Mouse (Mus musculus): ENCODE results near the gene Acp7. TPM values are rescaled to one million over a fixed set of nuclear protein-coding genes. Genes with fewer than 3 reads are reported as not detected.

Acp7 gene
- total and polyA plus RNA-seq, 3 experiments = not detected

DNA sequence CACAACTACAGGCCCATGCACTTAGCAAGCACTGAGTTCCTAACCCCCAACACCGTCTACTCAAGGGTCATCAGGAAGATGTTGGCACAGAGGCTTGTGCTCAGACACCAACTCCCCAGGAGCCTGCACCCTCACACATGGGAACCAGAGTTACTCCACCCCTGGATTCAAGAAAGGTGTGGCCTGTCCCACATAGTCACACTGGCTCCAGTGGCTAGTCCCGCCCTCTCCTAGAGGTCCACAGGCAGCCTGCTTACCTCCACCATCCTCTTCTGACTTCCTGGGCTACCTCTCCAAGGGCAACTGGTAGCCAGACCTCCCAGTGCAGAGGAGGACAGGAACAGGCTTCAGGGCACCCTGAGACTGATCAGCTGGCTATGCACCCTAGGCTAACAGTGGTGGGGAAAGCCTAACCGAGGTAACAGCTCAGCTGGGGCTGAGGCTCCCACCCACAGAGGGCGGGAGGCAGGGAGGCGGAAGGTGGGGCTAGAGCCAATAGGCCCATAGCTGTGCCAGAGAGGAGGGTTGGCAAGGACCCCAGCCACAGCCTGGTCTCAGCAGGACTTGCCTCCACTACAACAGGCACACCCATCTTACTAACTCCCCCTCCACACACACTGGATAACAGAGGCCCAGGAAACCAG lies 54.7 kb downstream of the Acp7 start:
- no peak for DNase-seq

DNA sequence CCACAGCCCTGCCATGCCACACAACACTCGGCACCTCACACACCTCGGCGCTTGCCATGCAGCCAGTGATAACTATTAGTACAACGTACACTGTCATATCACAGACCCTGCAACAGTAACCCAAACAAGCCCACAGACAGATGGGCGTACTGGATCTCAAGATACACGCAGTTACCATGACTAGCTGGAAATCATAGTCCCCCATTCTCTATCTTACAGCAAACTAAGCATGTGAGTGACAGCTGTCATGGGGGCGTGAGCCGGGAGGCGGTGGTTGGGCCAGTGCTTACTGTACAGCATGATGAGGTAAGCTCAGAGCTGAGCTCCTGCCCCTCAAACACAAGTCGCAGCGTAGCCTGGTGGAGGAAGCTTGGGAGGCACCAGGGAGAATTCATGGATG lies 55.5 kb downstream of the Acp7 start:
- no peak for DNase-seq

DNA sequence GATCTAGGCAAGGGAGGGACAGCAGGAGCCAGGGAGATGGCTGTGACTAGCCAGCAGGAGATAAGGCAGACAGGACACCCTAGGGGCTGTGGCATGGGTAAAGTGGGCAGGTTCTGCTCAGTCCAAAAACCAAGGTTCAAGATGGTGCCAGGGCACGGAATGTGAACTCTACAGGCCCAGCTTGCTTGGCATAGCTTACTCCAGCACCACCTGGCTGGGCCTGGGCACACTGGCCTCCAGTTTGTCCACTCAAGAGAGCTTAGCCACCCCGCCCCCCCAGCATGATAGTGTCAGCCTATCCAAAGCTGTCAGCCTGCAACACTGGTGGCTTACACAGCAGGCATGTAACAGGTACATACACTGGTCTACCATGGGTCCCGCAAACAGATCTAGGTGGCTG lies 57.9 kb downstream of the Acp7 start:
- DNase-seq = no peak

DNA sequence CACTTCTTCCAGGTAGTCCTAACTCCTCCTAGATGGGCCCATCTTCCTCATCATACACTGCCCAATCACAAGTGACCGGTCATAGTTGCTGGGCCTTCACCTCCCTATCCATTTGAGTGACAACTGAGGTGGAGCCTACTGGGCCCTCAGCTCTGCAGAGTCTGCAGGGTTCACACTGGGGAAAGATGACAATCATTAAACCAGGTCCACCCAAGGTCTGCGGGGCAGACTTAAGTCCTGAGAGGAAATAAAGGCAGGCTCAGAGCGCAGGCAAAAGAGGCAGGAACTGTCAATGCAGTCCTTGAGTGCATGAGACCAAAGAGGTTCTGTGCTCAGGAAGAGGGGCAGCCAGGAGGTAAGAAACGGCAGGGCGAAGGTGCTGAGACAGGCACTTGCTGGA lies 58.4 kb downstream of the Acp7 start:
- DNase-seq = no peak

DNA sequence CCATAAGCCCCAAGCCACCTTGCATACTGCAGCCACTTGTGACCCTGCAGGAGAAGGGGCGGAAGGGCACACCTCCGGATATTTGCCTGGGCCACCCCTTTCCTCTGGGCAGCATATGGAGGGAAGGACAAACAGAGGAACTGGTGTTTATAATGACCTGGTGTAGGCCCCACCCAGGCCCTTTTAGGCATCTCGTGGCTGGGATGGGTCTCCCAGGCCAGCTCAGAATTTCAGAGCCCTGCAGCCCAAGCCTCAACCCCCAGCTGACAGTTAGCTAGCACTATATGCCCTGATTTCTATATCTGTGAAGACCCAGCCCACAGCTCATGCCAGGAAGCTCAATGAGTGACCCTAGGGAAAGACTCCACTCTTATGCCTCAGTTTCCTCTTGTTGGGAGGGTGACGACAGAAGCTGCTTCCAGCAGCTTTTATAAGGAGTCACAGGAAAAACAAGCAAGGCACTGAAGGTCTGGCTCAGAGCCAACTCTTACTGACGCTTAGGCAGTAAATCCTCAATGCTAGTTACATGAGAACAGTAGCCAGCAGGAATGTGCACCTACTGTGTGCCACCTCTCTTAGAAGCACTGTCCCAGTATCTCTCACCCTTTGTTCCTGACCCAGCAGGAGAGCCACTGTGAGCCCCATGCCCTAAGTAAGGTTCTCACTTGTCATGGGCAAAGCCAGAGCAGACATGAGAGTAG lies 60.0 kb downstream of the Acp7 start:
- DNase-seq = peak; percentile 71

DNA sequence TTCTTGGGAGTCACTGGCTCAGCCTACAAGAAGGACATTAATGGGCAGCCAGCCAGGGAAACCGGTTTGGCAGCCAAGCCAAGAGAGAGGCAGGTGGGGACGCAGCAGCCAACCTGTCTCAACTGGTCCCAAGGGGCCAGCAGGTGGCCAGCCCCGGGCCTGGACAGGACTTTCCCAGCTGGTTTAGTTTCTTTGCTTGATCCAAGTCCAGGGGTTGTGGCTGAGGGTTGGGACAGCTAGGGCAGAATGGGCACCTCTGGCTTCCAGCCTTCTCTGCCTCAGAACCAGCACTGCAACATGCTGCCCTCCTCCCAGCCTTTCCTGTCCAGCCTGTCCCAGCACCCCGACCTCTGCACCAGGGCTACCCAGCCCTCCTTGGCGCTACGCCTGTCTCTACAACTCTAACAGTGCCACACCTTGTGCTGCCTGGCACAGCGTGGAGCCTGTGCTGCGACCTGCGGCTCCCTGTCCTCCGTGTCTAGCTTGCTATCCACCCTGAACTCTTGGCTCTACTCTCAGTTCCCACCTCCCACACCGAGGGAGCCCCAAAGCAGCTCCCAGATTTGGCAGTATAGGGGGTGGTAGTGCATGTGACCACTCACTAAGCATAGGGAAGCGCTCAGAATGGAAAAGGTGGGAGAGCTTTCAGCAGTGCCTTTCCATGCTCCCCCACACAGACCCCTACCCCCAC lies 60.7 kb downstream of the Acp7 start:
- peak; percentile 66 for DNase-seq

DNA sequence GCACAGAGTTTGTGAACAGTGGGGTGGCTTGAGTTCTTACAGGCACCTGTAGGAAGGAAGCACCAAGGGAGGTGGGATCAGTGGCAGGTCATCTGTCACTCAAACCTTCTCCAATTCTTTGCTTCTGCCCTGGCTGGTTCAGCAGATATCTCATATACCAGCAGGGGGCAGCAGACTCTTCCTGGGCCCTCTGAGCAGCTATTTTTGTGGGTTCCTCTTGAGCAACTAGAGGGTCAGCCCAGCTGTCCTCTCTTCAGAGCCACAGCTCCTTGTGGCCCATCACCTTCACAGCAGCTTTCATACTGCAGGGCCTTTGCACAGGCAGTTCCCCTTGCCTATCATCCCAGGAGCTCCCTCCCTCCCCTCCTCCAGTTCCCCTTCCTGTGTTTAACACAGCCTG lies 62.9 kb downstream of the Acp7 start:
- DNase-seq = peak; percentile 58

DNA sequence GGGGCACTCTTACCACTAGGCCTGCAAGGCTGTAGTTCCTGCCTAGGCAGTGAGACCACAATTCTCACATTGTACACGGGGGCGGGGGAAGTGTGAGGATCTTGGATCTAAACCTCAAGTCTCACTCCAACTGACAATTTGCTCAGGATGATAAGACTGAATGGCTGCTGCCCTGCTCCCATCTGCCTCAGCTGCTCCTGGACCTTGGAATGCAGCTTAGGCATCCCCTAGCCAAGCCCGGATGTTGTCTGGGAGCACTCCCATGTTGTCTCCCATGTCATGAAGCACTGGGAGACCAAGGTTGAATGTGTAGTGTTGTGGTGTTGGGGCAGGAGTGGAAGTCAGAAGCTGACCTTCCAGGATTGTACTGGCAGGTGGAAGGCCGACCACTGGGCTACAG lies 63.6 kb downstream of the Acp7 start:
- DNase-seq = no peak

DNA sequence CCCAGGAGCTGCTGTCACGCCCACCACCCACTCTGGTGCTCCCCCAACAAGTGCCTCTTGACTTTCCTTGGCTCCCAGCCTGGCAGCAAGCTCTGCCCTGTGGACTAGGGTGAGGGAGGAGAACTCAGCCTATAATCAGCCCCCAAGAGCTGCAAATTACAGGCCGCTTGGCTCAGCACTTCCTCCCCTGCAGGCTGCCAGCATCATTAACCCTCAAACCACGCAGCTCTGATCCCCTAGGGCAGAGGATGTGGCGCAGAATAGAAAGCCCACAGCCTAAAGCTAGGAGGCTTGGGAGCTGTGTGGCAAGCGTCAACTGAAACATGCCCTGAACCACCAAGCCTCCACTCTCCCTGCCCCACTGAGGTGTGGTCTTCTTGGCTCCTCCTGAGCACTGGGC lies 65.7 kb downstream of the Acp7 start:
- DNase-seq = no peak

DNA sequence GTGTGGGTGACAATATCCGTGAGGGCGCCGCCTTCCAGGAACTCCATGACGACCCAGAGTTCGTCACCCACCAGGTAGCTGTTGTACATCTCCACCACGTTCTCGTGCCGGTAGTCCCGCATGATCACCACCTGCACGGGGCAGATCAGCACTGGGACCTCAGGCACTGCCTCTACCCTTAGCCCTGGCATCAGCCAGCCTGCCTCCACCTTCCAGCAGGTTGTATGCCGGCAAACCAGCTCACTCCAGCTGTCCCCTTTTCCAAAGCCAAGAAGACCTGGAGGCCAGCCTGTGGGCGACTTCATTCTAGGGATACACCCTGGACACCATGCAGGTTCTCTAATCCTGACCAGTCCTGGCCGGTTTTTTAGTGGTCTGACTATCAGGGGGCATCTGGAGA lies 68.2 kb downstream of the Acp7 start:
- no peak for DNase-seq

DNA sequence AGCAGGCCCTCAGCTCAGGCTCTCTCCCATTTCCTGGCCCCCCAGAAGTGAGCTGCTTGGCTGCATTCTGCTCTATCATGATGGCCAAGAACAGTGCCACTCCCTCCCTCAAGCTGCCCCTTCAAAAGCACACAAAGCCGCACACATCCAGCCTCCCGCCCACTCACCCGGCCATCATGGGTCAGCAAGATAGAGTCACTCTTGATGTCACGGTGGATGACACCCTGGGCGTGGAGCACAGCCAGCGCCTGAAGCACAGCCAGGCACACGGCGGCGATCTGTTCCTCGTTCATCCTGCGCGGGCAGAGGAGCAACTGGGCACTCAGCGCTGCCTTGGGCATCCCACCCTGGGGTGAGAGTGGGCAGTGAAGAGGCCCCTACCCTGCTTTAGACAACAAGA lies 68.8 kb downstream of the Acp7 start:
- no peak for DNase-seq

DNA sequence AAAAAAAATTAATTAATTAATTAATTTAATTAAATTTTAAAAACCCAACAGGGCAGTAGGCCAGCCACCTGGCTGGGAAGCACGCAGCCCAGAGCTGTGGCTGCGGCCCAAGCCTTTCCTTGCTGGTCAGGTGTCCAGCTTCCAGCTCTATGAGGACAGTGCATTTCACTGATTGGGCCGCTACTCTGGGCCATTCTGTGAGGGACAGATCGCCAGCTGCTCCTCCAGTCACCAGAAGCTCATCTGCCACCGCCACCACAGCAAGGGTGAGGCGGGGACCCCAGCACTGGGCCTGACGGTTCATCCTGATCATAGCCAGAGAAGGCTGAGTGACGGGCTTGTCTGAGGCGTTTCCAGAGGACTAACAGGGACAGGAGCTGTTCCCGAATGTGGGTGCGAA lies 69.2 kb downstream of the Acp7 start:
- DNase-seq = no peak

DNA sequence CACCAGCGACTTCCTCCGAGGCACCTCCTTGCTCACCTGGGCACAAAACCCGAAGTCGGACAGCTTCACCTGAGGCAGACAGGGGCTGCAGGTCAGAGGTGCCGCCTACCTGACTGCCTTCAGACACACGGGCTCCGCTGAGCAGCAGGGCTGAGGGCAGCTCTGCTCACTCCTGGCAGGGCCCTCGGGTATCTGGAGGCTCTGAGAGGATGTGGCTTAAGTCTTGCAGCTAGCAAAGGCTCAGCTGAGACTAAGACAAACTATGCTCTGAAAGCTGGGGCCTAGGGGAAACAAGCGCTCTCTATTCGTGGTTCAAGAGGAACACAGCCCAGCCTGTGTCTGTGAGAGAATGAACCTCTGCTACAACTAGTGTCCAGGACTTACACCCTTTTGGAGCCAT lies 70.3 kb downstream of the Acp7 start:
- DNase-seq = no peak

DNA sequence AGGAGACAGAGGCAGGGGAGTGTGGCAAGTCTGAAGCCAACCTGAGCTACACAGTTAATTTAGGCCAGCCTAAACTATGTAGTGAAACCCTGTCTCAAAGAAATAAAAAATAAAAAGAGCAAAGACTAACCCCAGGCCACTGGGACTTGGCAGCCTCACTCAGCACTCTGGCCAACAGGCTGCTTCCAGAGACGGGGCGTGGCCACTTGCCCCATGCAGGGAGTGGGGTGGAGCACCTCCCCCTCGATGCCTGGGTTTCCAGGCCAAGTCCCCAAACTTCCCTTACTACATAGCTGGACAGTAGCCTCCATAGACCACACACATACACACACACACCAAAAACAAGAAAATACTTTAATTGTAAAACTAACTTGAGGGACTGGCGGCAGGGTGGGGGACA lies 72.6 kb downstream of the Acp7 start:
- peak; percentile 68 for DNase-seq

DNA sequence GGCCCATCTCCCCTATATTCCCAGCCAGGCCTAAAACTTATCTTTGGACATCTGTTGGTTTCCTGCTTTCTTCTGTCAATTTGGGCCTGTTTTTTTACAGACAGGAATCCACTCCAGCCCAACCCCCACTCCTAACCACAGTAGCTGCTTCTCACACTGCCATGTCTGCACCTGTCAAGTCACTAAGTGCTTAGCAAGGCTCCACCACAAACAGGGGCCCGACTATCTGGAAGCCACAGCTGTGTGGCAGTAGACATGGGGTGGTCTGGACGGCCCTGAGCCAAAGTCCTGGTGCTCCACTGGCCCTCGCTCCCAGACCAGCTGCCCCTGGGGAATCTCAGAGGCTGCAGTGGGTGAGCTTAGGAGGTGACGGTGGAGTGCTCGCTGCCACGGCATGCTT lies 73.4 kb downstream of the Acp7 start:
- no peak for DNase-seq

Small RNA genes within 50 kb of the gene (microRNA-seq; reads per million reads assigned to microRNA genes)
- gene Mir7049 = 0.44 to 1.7 reads per million in 2 experiments

Other genes starting within 250 kb of the Acp7 start
- gene Med29, start 238.6 kb downstream of the Acp7 start, total RNA-seq (2021) = 10 to 100 TPM; 39.6 to 49.7 TPM
- 72.1 and 88.5 TPM in 2 replicates for gene Med29, start 238.6 kb downstream of the Acp7 start, polyA plus RNA-seq (2012; rRNA removed)
- gene Paf1, start 238.4 kb downstream of the Acp7 start, total RNA-seq (2021) = 100 to 1,000 TPM in 1 of 2 experiments, 10 to 100 TPM in 1; 73.4 to 104 TPM
- 323 and 399 TPM in 2 replicates for gene Paf1, start 238.4 kb downstream of the Acp7 start, polyA plus RNA-seq (2012; rRNA removed)
- gene Gmfg, start 193.9 kb downstream of the Acp7 start, total RNA-seq (2021) = 10 to 100 TPM in 1 of 2 experiments, 1 to 10 TPM in 1; 7.1 to 10.4 TPM
- gene Gmfg, start 193.9 kb downstream of the Acp7 start, polyA plus RNA-seq (2012; rRNA removed) = 0.58 and 0.89 TPM in 2 replicates
- gene Lrfn1, start 179.4 kb downstream of the Acp7 start, total RNA-seq (2021) = 10 to 100 TPM; 12.9 to 25.4 TPM
- 33.6 and 37.1 TPM in 2 replicates for gene Lrfn1, start 179.4 kb downstream of the Acp7 start, polyA plus RNA-seq (2012; rRNA removed)
- not detected for gene Ifnl2, start 120.9 kb downstream of the Acp7 start, total RNA-seq (2021)
- gene Ifnl2, start 120.9 kb downstream of the Acp7 start, polyA plus RNA-seq (2012; rRNA removed) = 0.33 and 1.00 TPM in 2 replicates
- not detected for gene Ifnl3, start 108.5 kb downstream of the Acp7 start, total RNA-seq (2021)
- gene Ifnl3, start 108.5 kb downstream of the Acp7 start, polyA plus RNA-seq (2012; rRNA removed) = 0.48 and 0.59 TPM in 2 replicates
- not detected for gene Sycn, start 90.4 kb downstream of the Acp7 start, total RNA-seq (2021)
- 0.44 and 0.48 TPM in 2 replicates for gene Sycn, start 90.4 kb downstream of the Acp7 start, polyA plus RNA-seq (2012; rRNA removed)
- not detected for gene Nccrp1, start 84.1 kb downstream of the Acp7 start, total RNA-seq (2021)
- gene Nccrp1, start 84.1 kb downstream of the Acp7 start, polyA plus RNA-seq (2012; rRNA removed) = 0.10 TPM in 1 of 2 replicates, not detected in the other
- gene Samd4b, start 33.2 kb downstream of the Acp7 start, total RNA-seq (2021) = 10 to 100 TPM; 61.0 to 78.2 TPM
- 127 and 146 TPM in 2 replicates for gene Samd4b, start 33.2 kb downstream of the Acp7 start, polyA plus RNA-seq (2012; rRNA removed)
- 10 to 100 TPM; 28.7 to 29.6 TPM for gene Pak4, start 33.1 kb downstream of the Acp7 start, total RNA-seq (2021)
- 53.5 and 54.9 TPM in 2 replicates for gene Pak4, start 33.1 kb downstream of the Acp7 start, polyA plus RNA-seq (2012; rRNA removed)
- 1 to 10 TPM; 1.7 to 2.6 TPM for gene Fbxo27, start 61.5 kb upstream of the Acp7 start, total RNA-seq (2021)
- 6.6 and 8.5 TPM in 2 replicates for gene Fbxo27, start 61.5 kb upstream of the Acp7 start, polyA plus RNA-seq (2012; rRNA removed)
- 1 to 10 TPM; 2.0 to 5.3 TPM for gene Fbxo17, start 85.5 kb upstream of the Acp7 start, total RNA-seq (2021)
- gene Fbxo17, start 85.5 kb upstream of the Acp7 start, polyA plus RNA-seq (2012; rRNA removed) = 11.1 and 14.1 TPM in 2 replicates
- gene Mrps12, start 110.5 kb upstream of the Acp7 start, total RNA-seq (2021) = 10 to 100 TPM; 74.6 to 82.1 TPM
- 217 and 245 TPM in 2 replicates for gene Mrps12, start 110.5 kb upstream of the Acp7 start, polyA plus RNA-seq (2012; rRNA removed)
- 10 to 100 TPM; 16.5 to 21.2 TPM for gene Sars2, start 110.7 kb upstream of the Acp7 start, total RNA-seq (2021)
- gene Sars2, start 110.7 kb upstream of the Acp7 start, polyA plus RNA-seq (2012; rRNA removed) = 42.6 and 43.0 TPM in 2 replicates
- gene Ccer2, start 124.8 kb upstream of the Acp7 start, total RNA-seq (2021) = not detected
- not detected in 2 replicates for gene Ccer2, start 124.8 kb upstream of the Acp7 start, polyA plus RNA-seq (2012; rRNA removed)
- gene Sirt2, start 135.4 kb upstream of the Acp7 start, total RNA-seq (2021) = 10 to 100 TPM; 86.0 to 87.0 TPM
- gene Sirt2, start 135.4 kb upstream of the Acp7 start, polyA plus RNA-seq (2012; rRNA removed) = 57.3 and 59.0 TPM in 2 replicates
- 10 to 100 TPM; 38.0 to 62.9 TPM for gene Nfkbib, start 136.2 kb upstream of the Acp7 start, total RNA-seq (2021)
- 97.6 and 122 TPM in 2 replicates for gene Nfkbib, start 136.2 kb upstream of the Acp7 start, polyA plus RNA-seq (2012; rRNA removed)
- gene Rinl, start 157.6 kb upstream of the Acp7 start, total RNA-seq (2021) = 1 to 10 TPM; 2.9 to 3.7 TPM
- 3.0 and 4.1 TPM in 2 replicates for gene Rinl, start 157.6 kb upstream of the Acp7 start, polyA plus RNA-seq (2012; rRNA removed)
- 100 to 1,000 TPM; 382 to 408 TPM for gene Hnrnpl, start 177.2 kb upstream of the Acp7 start, total RNA-seq (2021)
- 119 and 120 TPM in 2 replicates for gene Hnrnpl, start 177.2 kb upstream of the Acp7 start, polyA plus RNA-seq (2012; rRNA removed)
- gene Ech1, start 193.9 kb upstream of the Acp7 start, total RNA-seq (2021) = 100 to 1,000 TPM; 520 to 711 TPM
- gene Ech1, start 193.9 kb upstream of the Acp7 start, polyA plus RNA-seq (2012; rRNA removed) = 486 and 560 TPM in 2 replicates
- 1 to 10 TPM; 7.4 to 9.4 TPM for gene Lgals4, start 202.5 kb upstream of the Acp7 start, total RNA-seq (2021)
- 20.5 and 22.4 TPM in 2 replicates for gene Lgals4, start 202.5 kb upstream of the Acp7 start, polyA plus RNA-seq (2012; rRNA removed)
- gene Lgals7, start 232.5 kb upstream of the Acp7 start, total RNA-seq (2021) = under 1 TPM; 0.69 to 0.81 TPM
- 0.97 and 2.8 TPM in 2 replicates for gene Lgals7, start 232.5 kb upstream of the Acp7 start, polyA plus RNA-seq (2012; rRNA removed)